Mouse (Mus musculus): Measurements from ENCODE around the gene Lrba. TPM values are rescaled to one million over a fixed set of nuclear protein-coding genes. Genes with fewer than 3 reads are reported as not detected.

Lrba gene
- polyA plus RNA-seq, 1 experiment from 2014 or later: 9.2 TPM

DNA sequence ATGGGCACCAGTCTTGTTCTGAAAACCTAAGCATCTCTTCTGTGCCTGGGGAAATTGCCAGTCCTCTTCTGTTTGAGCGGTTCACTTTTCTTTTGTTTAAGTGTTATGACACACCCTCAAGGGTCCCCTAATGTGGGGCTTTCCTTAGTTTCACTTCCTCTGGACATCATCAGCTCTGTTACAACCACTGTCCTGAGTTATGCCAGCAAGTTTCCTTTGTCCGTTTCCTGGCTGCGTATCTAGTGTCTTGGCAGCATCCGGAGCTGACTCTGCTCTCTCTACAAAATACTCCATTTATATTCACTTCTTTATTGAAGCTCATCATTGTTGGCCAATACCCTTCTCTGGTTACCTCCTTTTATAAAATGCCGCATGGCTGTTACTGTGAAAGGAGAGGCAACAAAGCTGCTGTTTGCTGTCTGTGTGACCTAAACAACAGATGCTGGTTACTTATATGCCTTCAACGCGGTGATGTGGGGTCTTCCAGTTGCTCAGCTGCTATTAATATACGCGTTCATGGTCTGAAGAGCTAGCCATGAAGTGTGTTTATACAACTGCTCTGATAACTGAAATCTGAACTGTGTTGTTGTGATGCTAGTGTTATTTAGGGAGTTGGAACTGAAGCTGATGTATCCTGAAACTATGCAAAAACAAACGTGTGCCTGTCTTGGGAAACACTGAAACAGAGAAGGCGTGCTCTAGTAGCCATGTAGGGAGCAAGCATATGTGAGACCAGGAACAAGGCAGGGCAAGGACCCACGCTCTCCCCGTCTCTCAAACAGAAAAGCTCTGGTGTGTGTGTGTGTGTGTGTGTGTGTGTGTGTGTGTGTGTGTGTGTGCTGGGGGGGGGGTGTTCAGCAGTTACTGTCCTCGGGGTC lies 550.3 kb downstream of the Lrba start:
- no peak overlapping the region for H3K4me3 ChIP-seq (ENCODE audit: low read depth, low read length)
- no peaks in the 10 kb centered on the region for H3K4me1 ChIP-seq (ENCODE audit: control insufficient read depth, insufficient read depth, low read length)
- WGBS: 55% methylated on average over 14 of the region's 14 CpGs
- peak overlapping the region; percentile 69 for H3K27ac ChIP-seq (replicated peaks; ENCODE audit: low read depth, low read length)
- no peak overlapping the region for H3K9ac ChIP-seq (ENCODE audit: low read depth, low read length)
- peak overlapping the region; percentile 16; the same call in 1 of the 2 replicates for H3K4me2 ChIP-seq (ENCODE audit: low read depth, low read length)
- H3K9me3 ChIP-seq (ENCODE audit: control insufficient read depth, low read length): no peaks in the 10 kb centered on the region
- ATAC-seq (ENCODE audit: low read depth) (peak; percentile 54), DNase-seq (ENCODE audit: low spot score) (no peak)
- H3K27me3 ChIP-seq (replicated peaks; ENCODE audit: control insufficient read depth, insufficient read depth, low read length): no peaks in the 10 kb centered on the region
- 0 out of 2 replicates have a peak, but pooled peaks cover 14% of the 10 kb centered on the region for H3K36me3 ChIP-seq (ENCODE audit: control insufficient read depth, insufficient read depth, low read length)

GRCm38 (mm10) chr3:86775444-86775828 lies 551.0 kb downstream of the Lrba start:
- WGBS: 67% methylated on average over 6 of the region's 6 CpGs
- no peak for ATAC-seq (ENCODE audit: low read depth)

DNA sequence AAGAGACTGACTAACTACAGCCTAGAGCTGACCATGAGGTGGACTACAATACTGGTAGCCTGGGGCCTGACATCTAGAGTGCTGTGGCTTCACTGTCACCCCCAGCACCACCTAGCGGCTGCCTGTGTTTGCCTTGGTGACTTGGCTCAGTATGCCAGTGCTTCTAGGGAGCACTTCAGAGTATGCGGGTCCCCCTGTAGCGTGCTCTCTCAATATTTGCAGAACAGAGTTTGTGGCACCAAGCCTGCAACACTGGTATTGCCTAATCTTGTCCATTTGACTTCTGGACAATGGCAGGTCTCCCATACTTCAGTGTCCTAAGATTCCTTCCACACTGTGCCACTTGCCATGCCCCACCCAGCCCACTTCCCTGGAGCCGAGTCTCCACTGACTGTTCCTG lies 555.2 kb downstream of the Lrba start:
- 0 out of 2 replicates have a peak, but pooled peaks cover 12% of the 10 kb centered on the region for H3K36me3 ChIP-seq (ENCODE audit: control insufficient read depth, insufficient read depth, low read length)
- no peaks in the 10 kb centered on the region for H3K9me3 ChIP-seq (ENCODE audit: control insufficient read depth, low read length)
- no peaks in the 10 kb centered on the region for H3K27me3 ChIP-seq (replicated peaks; ENCODE audit: control insufficient read depth, insufficient read depth, low read length)
- ATAC-seq (ENCODE audit: low read depth) (no peak), DNase-seq (ENCODE audit: low spot score) (no peak)
- no peak overlapping the region for H3K4me3 ChIP-seq (ENCODE audit: low read depth, low read length)
- H3K4me2 ChIP-seq (ENCODE audit: low read depth, low read length): no peak overlapping the region
- no peak overlapping the region for H3K9ac ChIP-seq (ENCODE audit: low read depth, low read length)
- no peak overlapping the region for H3K27ac ChIP-seq (replicated peaks; ENCODE audit: low read depth, low read length)
- H3K4me1 ChIP-seq (ENCODE audit: control insufficient read depth, insufficient read depth, low read length): no peaks in the 10 kb centered on the region
- 75% methylated on average over 4 of the region's 4 CpGs for WGBS

More at GRCm38 (mm10) chr3:86775444-86775828, 551.0 kb downstream of the Lrba start:
- Histone ChIP-seq H3K4me2 (ENCODE audit: low read depth, low read length) (peak overlapping the region; percentile 16; the same call in 1 of the 2 replicates), H3K4me3 (ENCODE audit: low read depth, low read length) (no peak overlapping the region), H3K9ac (ENCODE audit: low read depth, low read length) (no peak overlapping the region), H3K4me1 (ENCODE audit: control insufficient read depth, insufficient read depth, low read length) (no peaks in the 10 kb centered on the region), H3K36me3 (ENCODE audit: control insufficient read depth, insufficient read depth, low read length) (0 out of 2 replicates have a peak, but pooled peaks cover 14% of the 10 kb centered on the region), H3K27ac (replicated peaks; ENCODE audit: low read depth, low read length) (peak overlapping the region; percentile 69), H3K27me3 (replicated peaks; ENCODE audit: control insufficient read depth, insufficient read depth, low read length) (no peaks in the 10 kb centered on the region), H3K9me3 (ENCODE audit: control insufficient read depth, low read length) (no peaks in the 10 kb centered on the region)
- DNase-seq (ENCODE audit: low spot score): no peak

DNA sequence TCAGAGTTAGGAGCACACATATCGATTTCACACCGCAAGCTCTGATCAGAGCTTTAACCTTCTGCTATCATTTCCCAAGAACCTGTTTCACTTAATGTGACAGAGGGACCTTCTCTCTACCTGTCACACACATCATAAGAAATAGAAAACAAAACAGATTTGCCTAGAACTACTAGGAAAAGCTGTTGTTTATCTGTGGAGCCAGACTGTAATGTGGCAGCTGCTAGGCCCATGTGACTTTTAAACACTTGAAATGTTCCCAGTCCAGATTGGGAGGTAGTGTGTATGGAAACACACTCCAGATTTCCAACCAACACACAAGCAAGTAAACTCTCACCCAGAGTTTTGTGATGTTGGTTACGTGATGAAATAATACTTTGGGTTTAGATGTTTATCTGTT lies 559.6 kb downstream of the Lrba start:
- 86% methylated on average over 3 of the region's 3 CpGs for WGBS
- H3K4me1 ChIP-seq (ENCODE audit: control insufficient read depth, insufficient read depth, low read length): 0 out of 2 replicates have a peak, but pooled peaks cover 3% of the 10 kb centered on the region
- H3K4me3 ChIP-seq (ENCODE audit: low read depth, low read length): no peak overlapping the region
- H3K36me3 ChIP-seq (ENCODE audit: control insufficient read depth, insufficient read depth, low read length): 0 out of 2 replicates have a peak, but pooled peaks cover 9% of the 10 kb centered on the region
- DNase-seq (ENCODE audit: low spot score) (no peak), ATAC-seq (ENCODE audit: low read depth) (no peak)
- no peak overlapping the region for H3K4me2 ChIP-seq (ENCODE audit: low read depth, low read length)
- H3K27me3 ChIP-seq (replicated peaks; ENCODE audit: control insufficient read depth, insufficient read depth, low read length): no peaks in the 10 kb centered on the region
- H3K9ac ChIP-seq (ENCODE audit: low read depth, low read length): no peak overlapping the region
- no peak overlapping the region for H3K27ac ChIP-seq (replicated peaks; ENCODE audit: low read depth, low read length)
- H3K9me3 ChIP-seq (ENCODE audit: control insufficient read depth, low read length): no peaks in the 10 kb centered on the region

GRCm38 (mm10) chr3:86784930-86785329 lies 560.5 kb downstream of the Lrba start:
- Histone ChIP-seq H3K27ac (replicated peaks; ENCODE audit: low read depth, low read length) (no peak overlapping the region), H3K4me2 (ENCODE audit: low read depth, low read length) (no peak overlapping the region), H3K4me3 (ENCODE audit: low read depth, low read length) (no peak overlapping the region), H3K9ac (ENCODE audit: low read depth, low read length) (peak overlapping the region; percentile 37; the same call in 1 of the 2 replicates), H3K36me3 (ENCODE audit: control insufficient read depth, insufficient read depth, low read length) (0 out of 2 replicates have a peak, but pooled peaks cover 9% of the 10 kb centered on the region), H3K27me3 (replicated peaks; ENCODE audit: control insufficient read depth, insufficient read depth, low read length) (no peaks in the 10 kb centered on the region), H3K9me3 (ENCODE audit: control insufficient read depth, low read length) (no peaks in the 10 kb centered on the region), H3K4me1 (ENCODE audit: control insufficient read depth, insufficient read depth, low read length) (0 out of 2 replicates have a peak, but pooled peaks cover 4% of the 10 kb centered on the region)
- ATAC-seq (ENCODE audit: low read depth) (no peak), DNase-seq (ENCODE audit: low spot score) (no peak)
- WGBS: 83% methylated on average over 8 of the region's 11 CpGs

DNA sequence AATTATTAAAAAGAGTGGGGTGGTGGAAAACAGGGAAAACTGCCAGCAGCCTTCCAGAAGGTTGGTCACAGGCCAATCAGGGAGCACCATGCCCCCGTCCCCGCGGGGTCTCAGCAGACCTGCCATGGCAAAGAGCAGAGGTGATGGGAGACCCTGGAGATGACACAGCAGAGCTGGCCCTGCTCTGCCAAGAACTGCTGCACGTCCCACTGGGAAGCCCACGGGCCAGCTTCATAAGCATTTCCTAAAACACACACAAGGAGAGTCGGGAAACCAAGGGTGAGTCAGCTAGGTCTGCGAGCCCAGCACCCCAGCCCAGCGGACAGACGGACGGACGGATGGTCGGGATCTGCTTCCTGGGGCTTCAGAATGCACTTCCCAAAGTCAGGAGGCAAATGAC lies 561.8 kb downstream of the Lrba start:
- Histone ChIP-seq H3K27me3 (replicated peaks; ENCODE audit: control insufficient read depth, insufficient read depth, low read length) (no peaks in the 10 kb centered on the region), H3K27ac (replicated peaks; ENCODE audit: low read depth, low read length) (no peak overlapping the region), H3K4me1 (ENCODE audit: control insufficient read depth, insufficient read depth, low read length) (0 out of 2 replicates have a peak, but pooled peaks cover 6% of the 10 kb centered on the region), H3K9me3 (ENCODE audit: control insufficient read depth, low read length) (no peaks in the 10 kb centered on the region), H3K9ac (ENCODE audit: low read depth, low read length) (no peak overlapping the region), H3K4me2 (ENCODE audit: low read depth, low read length) (no peak overlapping the region), H3K36me3 (ENCODE audit: control insufficient read depth, insufficient read depth, low read length) (0 out of 2 replicates have a peak, but pooled peaks cover 9% of the 10 kb centered on the region), H3K4me3 (ENCODE audit: low read depth, low read length) (no peak overlapping the region)
- ATAC-seq (ENCODE audit: low read depth): no peak
- WGBS: 77% methylated on average over 12 of the region's 12 CpGs
- DNase-seq (ENCODE audit: low spot score): no peak

GRCm38 (mm10) chr3:86786845-86787351 lies 562.4 kb downstream of the Lrba start:
- no peak overlapping the region for H3K4me2 ChIP-seq (ENCODE audit: low read depth, low read length)
- H3K27ac ChIP-seq (replicated peaks; ENCODE audit: low read depth, low read length): no peak overlapping the region; the same call in 1 of the 2 replicates
- H3K27me3 ChIP-seq (replicated peaks; ENCODE audit: control insufficient read depth, insufficient read depth, low read length): no peaks in the 10 kb centered on the region
- H3K9ac ChIP-seq (ENCODE audit: low read depth, low read length): peak overlapping the region; percentile 40; the same call in 1 of the 2 replicates
- H3K4me3 ChIP-seq (ENCODE audit: low read depth, low read length): no peak overlapping the region
- 0 out of 2 replicates have a peak, but pooled peaks cover 9% of the 10 kb centered on the region for H3K36me3 ChIP-seq (ENCODE audit: control insufficient read depth, insufficient read depth, low read length)
- DNase-seq (ENCODE audit: low spot score): peak; percentile 68
- no peaks in the 10 kb centered on the region for H3K9me3 ChIP-seq (ENCODE audit: control insufficient read depth, low read length)
- ATAC-seq (ENCODE audit: low read depth): peak; percentile 55; the same call in 1 of the 2 replicates
- WGBS: 55% methylated on average over 11 of the region's 11 CpGs
- H3K4me1 ChIP-seq (ENCODE audit: control insufficient read depth, insufficient read depth, low read length): 0 out of 2 replicates have a peak, but pooled peaks cover 6% of the 10 kb centered on the region

- H3K36me3 ChIP-seq (ENCODE audit: control insufficient read depth, insufficient read depth, low read length): 0 out of 2 replicates have a peak, but pooled peaks cover 10% of the 10 kb centered on the region
- ATAC-seq (ENCODE audit: low read depth) (0 out of 2 replicates have a peak, but pooled peaks have one; percentile 13), DNase-seq (ENCODE audit: low spot score) (no peak)
- no peak overlapping the region; the same call in 1 of the 2 replicates for H3K27ac ChIP-seq (replicated peaks; ENCODE audit: low read depth, low read length)
- H3K9ac ChIP-seq (ENCODE audit: low read depth, low read length): peak overlapping the region; percentile 40; the same call in 1 of the 2 replicates
- H3K4me1 ChIP-seq (ENCODE audit: control insufficient read depth, insufficient read depth, low read length): 0 out of 2 replicates have a peak, but pooled peaks cover 6% of the 10 kb centered on the region
- no peak overlapping the region for H3K4me2 ChIP-seq (ENCODE audit: low read depth, low read length)
- WGBS: 75% methylated on average over 10 of the region's 10 CpGs
- no peak overlapping the region for H3K4me3 ChIP-seq (ENCODE audit: low read depth, low read length)
- H3K9me3 ChIP-seq (ENCODE audit: control insufficient read depth, low read length): no peaks in the 10 kb centered on the region
- H3K27me3 ChIP-seq (replicated peaks; ENCODE audit: control insufficient read depth, insufficient read depth, low read length): no peaks in the 10 kb centered on the region
Measured at GRCm38 (mm10) chr3:86787423-86788123, 563.1 kb downstream of the Lrba start.

All from embryonic facial prominence, embryonic 14.5 days (tissue).